Mouse (Mus musculus): ENCODE results near the gene Ptcd3.

DNA sequence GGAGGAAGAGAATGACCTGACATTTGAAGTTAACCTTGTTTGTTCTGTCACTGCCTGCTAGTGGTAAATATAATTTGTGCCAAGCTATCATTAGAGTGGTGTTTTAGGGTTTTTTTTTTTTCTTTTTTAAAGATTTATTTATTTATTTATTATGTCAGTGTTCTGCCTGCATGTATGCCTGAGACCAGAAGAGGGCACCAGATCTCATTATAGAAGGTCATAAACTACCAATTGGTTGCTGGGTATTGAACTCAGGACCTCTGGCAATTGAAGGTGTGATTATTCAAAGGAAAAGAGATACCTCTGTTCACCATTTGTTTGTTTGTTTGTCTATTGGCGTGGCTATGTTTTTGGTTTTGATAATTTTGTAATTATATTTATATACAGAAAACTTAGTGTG lies 39.7 kb downstream of the Ptcd3 start:
- TF ChIP-seq CTCF (IDR thresholded peaks at IDR 0.05; ENCODE audit: insufficient read depth, low read depth, low read length), result no peak
- TF ChIP-seq POLR2A (IDR thresholded peaks at IDR 0.05; ENCODE audit: insufficient read depth, low read depth, low read length), result no peak

Data from olfactory bulb, adult 2 months (tissue).